Mouse (Mus musculus): ENCODE measurements at regions not wholly inside any gene's neighbourhood (a gene's known extent, or its start where the extent isn't known, plus 50 kb on each side); places are given as distances from the start of the nearest gene placed in this dataset.

GRCm38 (mm10) chr11:52685436-52685835 is 79.0 kb upstream of the Fstl4 start:
- DNase-seq, result no peak
- intact Hi-C loops (cut with DNase I), result no loop called here

GRCm38 (mm10) chr11:52692701-52693100 is 71.7 kb upstream of the Fstl4 start:
- intact Hi-C loops (cut with DNase I), result no loop called here
- DNase-seq, result no peak

DNA sequence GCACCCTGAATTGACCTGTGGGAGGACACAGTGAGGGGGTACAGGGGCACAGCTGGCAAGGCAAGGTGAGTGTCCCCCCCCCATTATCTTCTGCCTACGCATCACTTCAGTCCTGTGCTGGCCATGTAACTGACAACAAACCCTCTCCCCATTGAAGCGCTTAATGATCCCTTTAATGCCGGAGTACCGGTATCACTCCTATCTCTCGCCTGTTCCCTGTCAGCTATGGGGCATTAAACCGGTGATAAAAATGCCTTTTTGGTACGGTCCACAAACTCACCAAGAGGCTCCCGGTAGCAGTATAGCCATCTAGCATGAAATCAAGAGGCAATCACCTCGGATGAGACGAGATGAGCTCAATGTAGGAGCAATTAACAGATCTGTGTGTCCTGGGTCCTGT is 62.8 kb upstream of the Fstl4 start:
- DNase-seq, result no peak
- intact Hi-C loops (cut with DNase I), result no loop called here

DNA sequence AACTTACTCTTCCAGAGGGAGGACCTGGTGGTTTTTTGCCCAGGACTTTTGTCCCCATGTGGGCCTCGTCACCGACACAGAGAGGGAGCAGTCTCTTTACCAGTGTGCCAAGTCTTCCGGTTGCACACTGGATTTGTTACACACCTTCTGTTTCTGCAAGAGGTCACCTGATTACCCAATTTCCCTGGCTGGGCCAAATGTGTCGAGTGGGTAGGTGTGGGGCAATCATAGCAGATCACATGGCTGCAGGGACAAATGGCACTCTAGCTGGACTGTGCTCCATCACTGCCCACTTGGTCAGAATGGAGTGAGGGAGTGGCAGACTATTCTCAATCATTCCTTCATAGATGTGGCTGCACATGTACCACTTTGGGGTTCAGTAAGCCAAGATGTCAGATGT is 61.0 kb upstream of the Fstl4 start:
- intact Hi-C loops (cut with DNase I), result no loop called here
- DNase-seq, result no peak

Measured in heart, postnatal 14 days (tissue).